In genomic region chr1:79697382-79697781, GRCm38 (mm10) we compare ENCODE assay signal across 8 mouse cellular contexts. TPM values are rescaled to one million over a fixed set of nuclear protein-coding genes. Genes with fewer than 3 reads are reported as not detected.
A peak's percentile ranks its signal among the peaks of the same experiment; 100 is the strongest.
DNase-seq lines count a peak whose midpoint lies in the region; ATAC-seq and TF ChIP-seq lines count a peak whose summit lies in the region.

No protein-coding gene starts in this region.

- H3K27me3 ChIP-seq in neural tube, embryonic 11.5 days (ENCODE audit: control insufficient read depth, insufficient read depth, low read length), result no peaks in the 10 kb centered on the region
- no peaks in the 10 kb centered on the region for H3K27me3 ChIP-seq in hindbrain, embryonic 12.5 days

- H3K9me3 ChIP-seq in neural tube, embryonic 11.5 days (ENCODE audit: control insufficient read depth, low read length), result no peaks in the 10 kb centered on the region
- no peaks in the 10 kb centered on the region for H3K9me3 ChIP-seq in hindbrain, embryonic 12.5 days (replicated peaks)

- H3K4me3 ChIP-seq in neural tube, embryonic 11.5 days (ENCODE audit: low read depth, low read length), result no peak overlapping the region
- H3K4me3 ChIP-seq in hindbrain, embryonic 12.5 days, result no peak overlapping the region
- no peak overlapping the region for H3K4me3 ChIP-seq in lung, adult 2 months (replicated peaks; ENCODE audit: extremely low read depth, low read depth, low read length)

- DNase-seq in adrenal gland, postnatal 36 days, result peak; percentile 5 to 16
- DNase-seq in adrenal gland, postnatal 4 days (ENCODE audit: low spot score in 2 of 2), result no peak
- DNase-seq in neural tube, embryonic 11.5 days (ENCODE audit: low spot score), result peak; percentile 49
- DNase-seq in neural tube, embryonic 10.5 days (ENCODE audit: extremely low spot score, low spot score), result no peak
- DNase-seq in lung, adult 2 months, result peak; percentile 29
- no peak for DNase-seq in ovary, adult 18-20 months (ENCODE audit: low spot score)

- no peak for TF ChIP-seq CTCF in lung, adult 2 months (IDR thresholded peaks at IDR 0.05; ENCODE audit: insufficient read depth, low read length)

- 55% methylated on average over 9 of the region's 9 CpGs for WGBS in neural tube, embryonic 11.5 days
- 36% methylated on average over 9 of the region's 9 CpGs for WGBS in hindbrain, embryonic 12.5 days
- WGBS in lung, adult 2 months, result 16% methylated on average over 9 of the region's 9 CpGs

- H3K27ac ChIP-seq in neural tube, embryonic 11.5 days (ENCODE audit: low read depth, low read length), result no peak overlapping the region
- peak overlapping the region; percentile 48; the same call in 1 of the 2 replicates for H3K27ac ChIP-seq in hindbrain, embryonic 12.5 days

- no peaks in the 10 kb centered on the region for H3K4me1 ChIP-seq in neural tube, embryonic 11.5 days (ENCODE audit: control insufficient read depth, insufficient read depth, low read length)
- peaks cover 12% of the 10 kb centered on the region for H3K4me1 ChIP-seq in hindbrain, embryonic 12.5 days
- H3K4me1 ChIP-seq in lung, adult 2 months (ENCODE audit: control insufficient read depth, insufficient read depth, low read length), result no peaks in the 10 kb centered on the region

- H3K9ac ChIP-seq in neural tube, embryonic 11.5 days (ENCODE audit: low read length), result no peak overlapping the region
- H3K9ac ChIP-seq in hindbrain, embryonic 12.5 days, result no peak overlapping the region

- ATAC-seq in neural tube, embryonic 11.5 days (ENCODE audit: insufficient read depth, low FRiP score, low TSS enrichment), result 0 out of 2 replicates have a peak, but pooled peaks have one; percentile 45
- peak; percentile 80 for ATAC-seq in hindbrain, embryonic 12.5 days (ENCODE audit: low FRiP score)
- 0 out of 2 replicates have a peak, but pooled peaks have one; percentile 11 for ATAC-seq in neutrophil, adult 5-6 weeks (ENCODE audit: extremely low read depth, insufficient number of reproducible peaks, low FRiP score, poor library complexity, severe bottlenecking)

- no peaks in the 10 kb centered on the region for H3K36me3 ChIP-seq in neural tube, embryonic 11.5 days (ENCODE audit: control insufficient read depth, insufficient read depth, low read length)
- 0 out of 2 replicates have a peak, but pooled peaks cover 2% of the 10 kb centered on the region for H3K36me3 ChIP-seq in hindbrain, embryonic 12.5 days

- no peak for TF ChIP-seq POLR2A in lung, adult 2 months (IDR thresholded peaks at IDR 0.05; ENCODE audit: borderline replicate concordance, extremely low read depth, low read depth, low read length)

- H3K4me2 ChIP-seq in neural tube, embryonic 11.5 days (ENCODE audit: low read depth), result no peak overlapping the region
- H3K4me2 ChIP-seq in hindbrain, embryonic 12.5 days (replicated peaks), result no peak overlapping the region

RNA-seq across cellular contexts. Expression of gene Ap1s3, which starts 25.6 kb away (rescaled TPM):
- total RNA-seq in adrenal gland, postnatal 36 days (2021), result 1 to 10 TPM in 1 of 2 experiments, under 1 TPM in 1; 0.26 to 1.1 TPM
- 1 to 10 TPM; 1.4 to 2.4 TPM for total RNA-seq in adrenal gland, postnatal 4 days (2021)
- polyA plus RNA-seq in neural tube, embryonic 11.5 days (2014; fragmentation: Nextera tagmentation; extraction: Ambion mirVana), result 0.16 TPM in 1 of 2 replicates, not detected in the other
- 0.20 and 0.48 TPM in 2 replicates for polyA plus RNA-seq in hindbrain, embryonic 12.5 days (2016; fragmentation: Nextera tagmentation; extraction: Ambion mirVana)
- 36.1 and 40.0 TPM in 2 replicates for polyA plus RNA-seq in lung, adult 2 months (2012; rRNA removed)
- total RNA-seq in neutrophil, adult 5-6 weeks (2017), result 11.8 and 16.4 TPM in 2 replicates

Comparison
In these comparisons a context has a peak if more than half of its experiments do, and no peak if none do; other contexts are left out.
1. DNase-seq: peak in adrenal gland, postnatal 36 days (2 of 2), neural tube, embryonic 11.5 days (single experiment) and lung, adult 2 months (single experiment); none in adrenal gland, postnatal 4 days (0 of 2), neural tube, embryonic 10.5 days (single experiment) and ovary, adult 18-20 months (single experiment).
2. ATAC-seq: peak in every context shown above with its lines; median percentile 80 in hindbrain, embryonic 12.5 days; 45 in neural tube, embryonic 11.5 days; 11 in neutrophil, adult 5-6 weeks.